Mouse (Mus musculus) gastrocnemius, adult 8-10 months (tissue): ENCODE results near the gene Fam136a. TPM values are rescaled to one million over a fixed set of nuclear protein-coding genes. Genes with fewer than 3 reads are reported as not detected.
"Not testable (repeated sequence)": the region's sequence is repeated elsewhere in the genome, so short reads cannot be mapped to it uniquely, and the experiment has no call there.

Experiments used
- DNase-seq, 2 experiments: peaks; one replicate each; pipeline ENCODE4 v3.0.0; 2022; ENCODE audit warnings: low spot score in 2 of 2
- total RNA-seq, 4 experiments: library from RNA; stranded (reverse); gene quantifications; 2 replicates each; pipeline ENCODE4 v1.2.4; 2022

The Fam136a gene
- total RNA-seq, 4 experiments from 2014 or later: 12.1 to 14.0 (median 12.9) TPM

DNA sequence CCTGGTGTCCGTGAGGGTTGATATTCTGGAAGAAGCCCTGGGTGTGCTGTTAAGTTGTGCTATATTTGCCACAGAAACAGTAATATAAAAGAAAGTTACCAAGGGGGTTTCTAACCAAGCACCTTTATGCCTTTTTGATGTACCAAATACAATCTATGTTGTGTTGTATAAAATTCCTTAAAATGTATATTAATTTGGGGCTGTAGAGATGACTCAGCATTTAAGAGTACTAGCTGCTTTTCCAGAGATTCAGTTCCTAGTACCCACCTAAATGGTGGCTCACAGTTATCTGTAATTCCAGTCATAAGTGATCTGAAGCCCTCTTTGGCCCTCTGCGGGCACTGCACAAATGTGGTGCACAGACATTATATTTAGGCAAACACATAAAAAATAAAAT lies 1.4 kb downstream of the Fam136a start:
- DNase-seq: no peak

DNA sequence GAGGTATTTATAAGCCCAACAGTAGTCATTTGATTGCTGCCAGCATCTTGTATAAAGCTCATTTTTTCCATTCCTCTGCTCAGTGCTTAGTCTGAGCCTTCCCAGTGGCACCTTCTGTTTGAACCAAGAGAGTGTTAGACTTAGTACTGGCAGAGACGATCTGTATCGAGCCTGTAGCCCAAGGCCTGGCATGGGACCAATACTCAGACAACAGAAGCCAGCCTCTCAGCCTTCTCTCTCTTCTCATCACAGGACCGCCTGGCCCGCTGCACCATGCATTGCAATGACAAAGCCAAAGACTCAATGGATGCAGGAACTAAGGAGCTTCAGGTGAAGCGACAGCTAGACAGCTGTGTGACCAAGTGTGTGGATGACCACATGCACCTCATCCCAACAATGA lies 3.0 kb downstream of the Fam136a start:
- DNase-seq: no peak

DNA sequence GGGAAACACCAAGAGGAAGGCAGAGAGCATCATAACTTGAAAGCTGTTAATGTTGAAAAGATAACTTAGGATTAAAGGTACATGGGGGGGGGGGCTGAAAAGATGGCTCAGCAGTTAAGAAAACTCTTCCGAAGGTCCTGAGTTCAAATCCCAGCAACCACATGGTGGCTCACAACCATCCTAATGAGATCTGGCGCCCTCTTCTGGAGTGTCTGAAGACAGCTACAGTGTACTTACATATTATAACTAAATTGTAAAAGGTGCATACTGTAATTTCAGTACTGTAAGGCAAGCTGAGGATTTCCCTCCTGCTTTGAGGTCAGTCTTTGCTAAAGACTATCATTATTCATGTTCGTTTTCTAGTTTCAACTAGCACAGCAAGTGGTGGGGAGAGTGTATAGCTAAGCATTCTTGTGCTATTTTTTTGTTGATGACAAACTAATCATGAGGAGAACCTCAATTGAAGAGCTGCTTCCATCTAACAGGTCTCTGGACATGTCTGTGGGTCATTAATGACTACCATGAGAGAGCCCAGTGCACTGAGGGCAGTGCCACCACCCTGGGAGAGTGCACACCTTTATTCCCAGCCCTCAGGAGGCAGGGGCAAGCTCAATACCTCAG lies 4.8 kb downstream of the Fam136a start:
- no peak for DNase-seq

DNA sequence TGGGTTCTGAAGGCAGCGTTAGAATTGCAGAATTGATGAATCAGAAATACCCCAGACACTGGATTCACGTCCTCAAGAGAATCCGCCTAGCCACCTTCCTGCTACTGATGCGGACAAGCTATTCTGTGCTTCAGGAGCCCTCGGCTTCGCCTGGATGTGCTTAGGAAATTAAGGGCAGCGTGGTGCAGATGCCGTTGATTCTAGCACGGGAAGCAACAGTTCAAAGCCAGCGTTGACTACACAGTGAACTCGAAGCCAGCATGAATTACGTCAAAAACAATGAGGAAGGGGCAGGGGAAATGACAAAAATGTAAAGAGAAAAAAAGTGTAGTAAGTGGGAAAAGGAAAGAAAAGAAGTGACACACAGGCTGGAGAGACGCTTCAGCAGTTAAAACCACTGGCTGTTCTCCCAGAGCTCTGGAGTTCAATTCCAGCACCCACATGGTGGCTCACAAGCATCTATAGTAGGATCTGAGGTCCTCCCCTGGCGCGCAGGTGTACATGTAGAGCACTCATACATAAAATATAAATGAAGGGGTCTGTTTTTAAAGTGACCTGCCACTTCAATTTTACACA lies 5.4 kb downstream of the Fam136a start, which contains the start of gene Snrpg:
Gene Snrpg, plus strand, starts transcription at position 541 of the 576 bp plus-strand sequence.
- DNase-seq: no peak

DNA sequence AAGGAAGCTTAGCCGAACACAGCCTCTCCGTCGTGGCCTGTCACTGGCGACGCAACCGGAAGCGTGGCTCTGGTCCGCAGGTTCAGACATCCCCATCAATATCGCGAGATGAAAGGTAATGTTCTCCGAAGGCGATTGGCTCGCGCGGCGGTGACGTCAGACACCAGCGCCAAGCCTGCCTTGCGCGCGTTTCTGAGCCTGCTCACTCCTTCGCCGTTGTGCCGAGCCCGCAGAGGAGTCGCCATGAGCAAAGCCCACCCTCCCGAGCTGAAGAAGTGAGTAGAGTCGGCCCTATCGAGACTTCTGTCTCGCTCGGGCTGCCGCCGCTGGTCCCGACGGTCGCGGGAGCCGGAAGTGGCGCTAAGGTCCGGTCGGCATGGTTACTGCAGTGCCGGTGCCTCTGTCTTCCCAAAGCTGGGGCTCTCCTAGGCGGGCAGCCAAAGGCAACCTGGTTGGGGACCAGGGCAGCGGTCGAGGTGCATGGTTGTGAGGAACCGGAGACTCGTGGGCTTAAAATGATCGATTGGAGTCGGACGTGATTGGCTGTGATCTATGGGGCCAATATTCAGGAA lies 6.0 kb downstream of the Fam136a start:
- DNase-seq: peak; percentile 88 to 92

DNA sequence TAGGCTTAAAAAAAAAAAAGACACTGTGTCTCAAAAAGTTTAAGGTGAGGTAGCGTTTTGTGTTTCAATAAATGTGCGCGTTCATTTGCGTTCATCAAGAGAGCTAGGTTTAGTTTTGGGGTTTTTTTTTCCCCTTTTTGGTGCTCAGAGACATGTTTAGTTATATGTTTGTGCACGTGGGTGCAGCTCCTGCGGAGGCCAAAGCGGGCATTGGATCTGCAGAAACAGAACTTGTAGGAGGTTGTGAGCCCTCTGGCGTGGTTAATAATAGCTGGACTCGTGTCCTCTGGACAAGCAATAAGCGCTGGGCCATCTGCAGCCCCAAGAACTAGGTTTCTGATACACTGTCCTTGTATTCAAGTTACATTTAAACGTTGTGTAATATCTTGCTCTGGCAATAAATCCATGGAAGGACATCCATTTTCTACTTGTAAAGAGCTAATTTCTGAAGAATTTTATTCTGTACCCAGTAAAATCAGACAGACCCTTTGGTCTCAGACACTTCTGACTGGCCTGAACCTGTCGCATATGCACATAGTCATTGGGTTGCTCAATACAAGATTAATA lies 6.6 kb downstream of the Fam136a start:
- DNase-seq: no peak

DNA sequence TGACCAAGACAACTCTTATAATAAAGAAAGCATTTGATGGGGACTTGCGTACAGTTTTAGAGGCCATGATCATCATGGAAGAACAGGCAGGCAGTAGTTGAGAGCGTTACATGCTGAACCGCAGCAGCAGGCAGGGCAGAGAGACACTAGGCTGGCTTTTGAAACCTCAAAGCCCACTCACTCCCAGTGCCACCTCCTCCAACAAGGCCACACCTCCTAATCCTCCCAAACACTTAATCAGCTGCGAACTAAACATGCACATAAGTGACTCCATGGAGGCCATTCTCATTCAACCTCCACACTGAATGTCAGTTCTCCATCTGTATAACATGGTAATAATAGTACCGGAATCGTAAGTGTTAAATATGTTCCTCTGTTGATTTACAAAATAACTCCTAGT lies 8.1 kb downstream of the Fam136a start:
- no peak for DNase-seq

DNA sequence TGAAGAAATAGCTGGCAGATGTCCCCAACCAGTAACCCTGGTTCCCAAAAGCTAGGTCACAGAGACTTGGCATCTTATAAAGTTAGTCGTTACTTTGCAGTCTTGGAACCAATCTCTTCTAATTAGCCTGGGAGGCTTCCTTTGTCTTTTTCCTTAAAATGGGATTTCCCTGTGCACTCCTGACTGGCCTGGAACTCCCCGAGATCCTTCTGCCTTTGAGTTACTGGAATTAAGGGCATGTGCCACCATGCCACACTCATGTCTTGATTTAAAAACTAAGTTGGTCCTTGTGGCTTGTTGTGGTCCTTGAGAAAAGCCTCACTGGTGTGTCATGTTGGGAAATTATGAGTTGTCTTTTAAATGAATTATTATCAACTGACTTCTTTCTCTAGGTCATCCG lies 12.9 kb downstream of the Fam136a start:
- no peak for DNase-seq

DNA sequence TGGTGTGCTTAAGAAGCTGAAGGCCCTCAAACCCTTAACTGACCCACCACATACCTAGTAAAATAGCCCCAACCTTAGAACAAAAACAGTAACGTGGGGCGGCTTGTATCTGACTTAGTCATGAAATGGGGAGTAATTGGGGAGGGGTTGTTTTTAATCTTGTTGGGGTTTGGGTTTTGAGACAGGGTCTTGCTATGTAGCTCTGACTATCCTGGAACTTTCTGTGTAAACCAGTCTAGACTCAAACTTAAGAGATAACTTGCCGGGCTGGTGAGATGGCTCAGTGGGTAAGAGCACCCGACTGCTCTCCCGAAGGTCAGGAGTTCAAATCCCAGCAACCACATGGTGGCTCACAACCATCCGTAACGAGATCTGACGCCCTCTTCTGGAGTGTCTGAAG lies 14.7 kb downstream of the Fam136a start:
- not testable (repeated sequence) for DNase-seq

DNA sequence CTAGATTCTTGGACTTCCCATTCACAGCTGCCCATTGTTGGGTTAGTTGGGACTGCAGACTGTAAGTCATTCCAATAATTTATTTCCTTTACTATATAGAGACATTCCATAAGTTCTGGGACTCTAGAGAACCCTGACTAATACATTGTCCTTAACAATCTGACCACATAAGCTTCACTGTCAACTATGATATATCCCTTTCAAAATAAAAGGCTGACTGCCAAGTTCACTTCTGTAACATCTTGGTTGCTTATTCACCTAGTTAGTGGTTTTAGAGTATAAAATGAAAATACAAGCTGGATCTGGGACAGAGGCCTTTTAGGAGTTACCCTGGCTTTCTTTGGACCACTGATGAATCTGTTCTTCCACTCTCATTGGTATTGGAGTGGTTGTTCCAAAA lies 17.1 kb downstream of the Fam136a start:
- no peak for DNase-seq

DNA sequence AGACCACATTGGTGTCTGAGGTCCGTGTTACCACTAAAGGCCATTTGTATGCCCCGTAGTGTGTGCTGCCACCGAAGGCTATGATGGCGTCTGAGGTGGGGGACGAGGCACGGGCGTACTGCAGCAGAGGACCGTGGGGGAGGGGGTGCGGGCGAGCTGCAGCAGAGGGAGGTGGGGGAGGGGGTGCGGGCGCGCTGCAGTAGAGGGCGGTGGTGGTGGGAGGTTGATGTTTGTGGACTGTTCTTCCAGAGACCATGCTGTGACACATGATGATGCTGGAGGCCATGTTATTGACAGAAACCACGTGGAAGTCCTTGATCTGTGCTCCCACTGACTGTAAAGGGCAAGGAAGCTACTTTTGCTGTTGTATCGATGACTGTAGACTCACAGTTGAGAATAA lies 17.9 kb downstream of the Fam136a start:
- no peak for DNase-seq

DNA sequence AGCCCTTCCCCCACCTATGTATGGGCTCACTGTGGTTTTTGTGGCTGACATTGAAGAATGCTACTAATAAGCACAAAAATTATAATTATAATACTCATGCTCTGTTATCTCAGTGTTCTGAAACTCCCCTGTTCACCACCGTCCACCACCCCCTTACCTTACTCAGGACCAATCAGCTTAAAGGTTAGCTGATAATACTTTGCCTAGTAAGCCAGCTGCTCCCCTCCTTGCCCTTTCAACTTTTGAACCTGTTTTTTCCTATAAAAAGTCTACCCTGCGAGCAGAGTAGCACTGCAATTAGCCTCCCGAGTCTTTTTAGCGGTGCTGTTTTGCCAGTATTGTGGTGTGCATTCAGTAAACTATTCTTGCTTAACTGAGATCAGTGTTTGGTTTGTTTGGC lies 19.2 kb downstream of the Fam136a start:
- DNase-seq: no peak

DNA sequence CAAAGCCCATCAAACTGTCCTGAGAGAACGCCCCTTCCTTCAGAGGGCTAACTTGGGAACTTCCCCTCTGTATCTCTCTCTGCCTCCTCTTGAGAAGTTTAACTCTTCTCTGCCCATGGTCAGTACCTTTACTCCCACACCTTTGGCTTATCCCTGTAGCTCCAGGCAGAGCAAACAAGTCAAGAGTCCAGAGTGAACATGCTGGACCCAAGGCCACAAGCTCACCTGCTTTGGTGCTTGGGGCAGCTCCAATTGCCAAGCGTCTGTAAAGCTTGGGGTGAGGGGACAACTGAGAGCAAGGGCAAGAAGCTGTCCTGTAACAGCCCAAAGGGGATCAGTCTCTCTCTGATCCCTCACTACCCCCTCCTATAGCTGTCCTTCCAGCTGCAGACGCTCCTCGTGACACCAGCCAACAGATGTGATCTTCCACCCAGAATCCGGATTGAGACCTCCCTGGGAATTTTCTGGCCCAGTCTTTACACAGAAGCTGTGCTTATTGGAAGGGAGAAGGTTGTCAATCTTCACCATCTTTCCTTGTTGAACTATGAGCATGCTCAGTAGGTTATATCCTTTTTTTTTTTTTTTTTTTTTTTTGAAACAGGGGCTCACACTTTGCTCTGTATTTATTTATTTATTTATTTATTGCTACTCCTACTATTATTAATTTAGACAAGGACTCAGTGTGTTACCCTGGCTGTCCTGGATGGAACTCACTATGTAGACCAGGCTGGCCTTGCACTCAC lies 20.1 kb downstream of the Fam136a start:
- no peak for DNase-seq

DNA sequence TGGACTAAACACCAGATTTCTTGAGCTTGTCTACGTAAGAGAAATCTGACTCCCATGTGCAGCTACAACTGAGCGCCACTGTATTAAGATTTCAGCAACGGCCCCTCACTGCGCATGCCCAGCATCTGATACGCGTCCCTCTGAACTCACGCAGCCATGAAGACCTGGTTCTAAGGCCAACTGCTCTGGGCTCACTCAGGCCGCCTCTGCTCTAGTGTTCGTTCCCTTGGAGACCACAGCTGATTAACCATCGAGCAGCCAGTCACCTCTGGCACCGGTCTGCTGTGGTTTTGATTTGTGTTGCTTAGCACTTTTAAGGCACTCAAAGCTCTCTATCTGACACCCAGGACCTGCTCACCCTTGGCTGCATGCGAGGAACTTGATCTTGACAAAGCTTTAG lies 21.9 kb downstream of the Fam136a start:
- no peak for DNase-seq

DNA sequence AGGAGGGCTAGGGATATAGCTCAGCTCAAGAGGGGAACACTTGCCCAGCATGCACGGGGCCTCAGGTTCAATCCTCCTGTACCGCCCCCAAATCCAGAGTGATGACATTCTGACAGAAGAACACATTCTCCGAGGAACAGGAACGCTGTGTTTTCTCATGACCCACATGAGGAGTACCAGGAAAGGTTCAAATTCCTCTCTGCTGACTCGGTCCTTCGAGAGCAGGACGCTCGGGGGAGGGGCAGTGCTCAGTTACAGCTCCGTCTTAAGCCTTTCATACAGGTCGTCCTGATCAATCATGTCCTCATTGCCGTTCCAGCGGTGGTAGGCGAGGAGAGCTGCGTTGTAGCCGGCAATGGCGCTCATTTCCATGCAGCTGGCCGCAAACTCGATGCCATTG lies 23.0 kb downstream of the Fam136a start:
- no peak for DNase-seq

DNA sequence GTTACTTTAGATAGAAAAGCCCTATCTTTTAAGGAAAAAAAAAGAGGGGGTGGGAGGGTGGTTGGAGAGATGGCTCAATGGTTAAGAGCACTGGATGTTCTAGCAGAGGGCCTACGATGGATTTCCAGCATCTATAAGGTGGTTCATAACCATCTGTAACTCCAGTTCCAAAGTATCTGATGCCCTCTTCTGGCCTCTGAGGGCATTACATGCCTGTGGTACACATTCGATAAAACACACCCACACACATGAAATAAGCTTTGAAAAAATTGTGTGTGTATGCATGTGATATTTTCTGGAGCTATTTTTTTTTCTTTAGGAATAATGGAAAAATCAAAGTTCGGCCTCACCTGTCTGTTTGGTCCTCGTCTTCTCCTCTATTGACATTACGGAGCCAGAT lies 25.9 kb downstream of the Fam136a start:
- no peak for DNase-seq

DNA sequence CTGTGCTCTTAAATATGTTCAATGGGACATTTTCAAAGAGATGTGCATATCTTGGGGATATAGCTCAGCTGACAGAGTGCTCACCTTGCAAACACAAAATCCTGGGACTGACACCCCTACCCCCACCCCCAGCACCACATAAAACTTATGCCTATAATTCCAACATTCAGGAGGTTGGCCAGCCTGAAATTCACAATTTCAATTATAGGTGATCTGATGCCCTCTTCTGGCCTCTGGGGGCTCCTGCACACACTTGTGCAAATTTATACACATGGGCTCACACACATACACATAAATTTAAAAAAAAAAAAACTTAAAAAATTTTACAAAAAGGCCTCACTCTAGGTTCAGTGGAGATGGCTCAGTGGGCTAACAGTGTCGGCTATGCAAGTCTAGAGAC lies 27.7 kb downstream of the Fam136a start:
- DNase-seq: no peak

DNA sequence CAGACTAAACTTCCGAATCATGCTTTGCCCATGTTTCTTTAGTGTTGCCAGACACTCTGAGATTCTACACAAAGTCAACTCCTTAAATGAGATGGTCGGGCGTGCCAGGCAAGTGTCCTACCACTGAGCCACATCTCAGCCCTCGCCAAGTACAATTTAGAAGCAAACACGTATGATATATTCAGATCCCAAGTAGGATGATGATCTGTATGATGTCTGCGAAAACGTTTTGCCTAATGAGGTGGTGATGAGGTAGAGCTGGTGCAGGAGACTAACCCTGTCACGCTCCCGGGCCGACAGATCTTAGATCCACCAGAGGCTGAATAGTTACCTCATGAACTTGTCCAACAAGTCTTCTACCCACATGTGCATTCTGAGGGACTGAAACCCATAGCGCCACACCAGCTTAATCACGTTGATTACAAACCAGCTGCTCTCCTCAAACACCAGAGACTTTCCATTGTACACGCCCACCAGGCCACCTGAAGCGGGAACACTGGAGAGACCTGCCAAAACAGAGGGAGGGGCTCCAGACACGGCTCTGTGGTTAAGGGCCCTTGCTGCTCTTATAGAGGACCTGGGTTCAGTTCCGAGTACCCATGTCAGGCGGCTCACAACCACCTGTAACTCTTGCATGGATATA lies 28.8 kb downstream of the Fam136a start:
- DNase-seq: no peak

DNA sequence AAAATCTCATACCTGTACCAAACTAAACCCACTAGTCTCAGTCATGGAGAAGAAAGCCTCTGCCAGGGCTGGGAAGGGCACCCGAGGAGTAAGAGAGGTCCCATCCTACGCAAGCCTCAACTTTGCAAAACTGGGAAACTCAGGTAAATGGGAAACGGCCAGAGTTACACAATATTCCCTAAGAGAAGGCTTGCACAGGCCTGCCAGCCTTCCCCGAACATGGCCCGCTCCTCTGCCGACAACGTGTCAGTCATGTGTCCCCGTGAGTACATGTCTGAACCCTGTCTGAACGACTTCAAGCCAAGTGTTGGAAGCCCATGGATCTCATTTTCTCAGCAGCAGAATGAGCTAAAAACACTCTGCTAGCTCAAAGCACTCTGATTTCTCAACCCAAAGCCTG lies 29.6 kb downstream of the Fam136a start:
- DNase-seq: no peak

DNA sequence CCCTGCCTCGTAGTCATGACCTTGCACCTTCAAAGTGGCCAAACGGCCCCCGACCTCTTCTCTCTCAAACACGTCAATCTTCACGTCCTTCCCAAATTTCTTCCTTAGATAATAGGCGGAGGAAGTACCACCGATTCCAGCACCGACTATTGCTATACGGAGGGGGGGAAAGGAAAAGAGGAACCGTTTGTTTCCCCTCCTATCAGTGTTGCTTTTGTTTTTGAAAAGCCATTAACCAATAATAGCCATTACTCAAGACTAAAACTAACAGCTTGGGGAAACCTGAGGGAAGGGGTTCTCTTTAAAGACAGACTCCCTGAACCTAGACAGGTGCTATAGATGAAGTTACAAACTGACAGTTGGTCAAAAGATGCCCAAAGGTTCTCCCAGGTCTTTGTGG lies 30.5 kb downstream of the Fam136a start:
- DNase-seq: no peak

DNA sequence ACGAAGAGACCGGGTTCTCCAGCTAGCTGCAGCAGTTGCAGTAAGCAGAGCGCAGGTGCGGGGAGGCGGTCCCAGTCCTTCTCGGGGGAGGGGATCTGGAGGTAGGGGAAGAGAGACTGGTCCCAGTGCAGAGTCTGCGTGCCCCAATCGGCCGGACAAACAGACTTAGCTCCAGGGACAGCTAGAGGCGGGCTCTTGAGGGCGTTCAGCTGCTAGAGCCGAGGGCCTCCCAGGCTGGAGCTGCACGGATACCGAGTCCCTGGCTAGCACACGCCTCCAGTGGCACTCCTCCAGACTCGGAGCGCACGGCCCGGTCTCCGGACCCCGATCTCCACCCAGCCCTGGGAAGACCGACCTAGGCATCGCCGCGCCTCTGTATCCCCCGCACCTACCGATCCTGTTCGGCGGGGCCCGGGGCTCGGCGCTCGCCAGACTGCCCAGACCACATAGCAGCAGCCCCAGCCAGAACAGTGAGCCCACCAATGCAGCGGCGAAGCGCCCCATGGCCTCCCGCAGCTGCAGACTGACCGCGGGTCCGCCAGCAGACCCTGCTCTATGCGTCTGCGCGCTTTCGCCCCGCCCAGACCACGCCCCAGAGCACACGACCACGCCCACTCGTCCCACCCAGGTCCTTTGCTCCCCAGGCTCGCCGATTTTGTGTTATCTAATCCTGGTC lies 31.3 kb downstream of the Fam136a start, which contains the start of gene Pcyox1:
Gene Pcyox1, minus strand, starts transcription at position 574 of the 676 bp plus-strand sequence.
- DNase-seq: peak; percentile 78 to 85
